Mouse (Mus musculus): ENCODE data around the gene Sult1c2. TPM values are rescaled to one million over a fixed set of nuclear protein-coding genes. Genes with fewer than 3 reads are reported as not detected.

Sult1c2 gene
- polyA plus RNA-seq (2017; shearing (Covaris generic)) = not detected

GRCm38 (mm10) chr17:53846206-53846605, at the start of gene Sult1c2:
Sult1c2 (minus strand) TSS chr17:53846339.

Other genes starting within 250 kb of the Sult1c2 start
- gene Sgo1, start 157.0 kb downstream of the Sult1c2 start, polyA plus RNA-seq (2017; shearing (Covaris generic)) = 2.3 TPM
- gene Sult1c1, start 144.3 kb upstream of the Sult1c2 start, polyA plus RNA-seq (2017; shearing (Covaris generic)) = not detected